Mouse (Mus musculus) embryonic facial prominence, embryonic 13.5 days (tissue): ENCODE data around the gene AI837181. TPM values are rescaled to one million over a fixed set of nuclear protein-coding genes. Genes with fewer than 3 reads are reported as not detected.

Source experiments
- ATAC-seq: fragments of 200-750 bp; cut with Nextera tagmentation; 2 replicates; pipeline ENCODE4 v1.8.0; 2017; ENCODE audit warnings: low read depth; ENCODE audit not compliant: insufficient number of reproducible peaks, insufficient read depth, low FRiP score, low TSS enrichment
- H3K27ac ChIP-seq: fragments of 300-500 bp; sonication (generic); 2 replicates; pipeline ENCODE4 v1.5.1; 2015; ENCODE audit warnings: moderate library complexity, mild to moderate bottlenecking, inconsistent platforms
- H3K27me3 ChIP-seq: fragments of 300-500 bp; sonication (generic); 2 replicates; pipeline ENCODE4 v1.6.1; 2015; ENCODE audit warnings: mild to moderate bottlenecking, inconsistent platforms
- H3K36me3 ChIP-seq: fragments of 300-500 bp; sonication (generic); 2 replicates; pipeline ENCODE4 v1.6.1; 2015; ENCODE audit warnings: mild to moderate bottlenecking, inconsistent platforms
- H3K4me1 ChIP-seq: fragments of 300-500 bp; sonication (generic); 2 replicates; pipeline ENCODE4 v1.6.1; 2015; ENCODE audit warnings: inconsistent platforms
- H3K4me2 ChIP-seq: fragments of 300-500 bp; sonication (generic); 2 replicates; pipeline ENCODE4 v1.6.1; 2015; ENCODE audit warnings: moderate library complexity, mild to moderate bottlenecking, inconsistent platforms
- H3K4me3 ChIP-seq: fragments of 300-500 bp; sonication (generic); 2 replicates; pipeline ENCODE4 v1.5.1; 2015; ENCODE audit warnings: mild to moderate bottlenecking, inconsistent platforms
- H3K9ac ChIP-seq: fragments of 300-500 bp; sonication (generic); 2 replicates; pipeline ENCODE4 v1.6.1; 2015; ENCODE audit warnings: mild to moderate bottlenecking, inconsistent platforms
- H3K9me3 ChIP-seq: fragments of 300-500 bp; sonication (generic); 2 replicates; pipeline ENCODE4 v1.6.1; 2016; ENCODE audit warnings: inconsistent platforms
- WGBS: fragments of 180-500 bp; shearing (Covaris S2); methylation state at CpG from one replicate; pipeline ENCODE4 v1.1.7; 2015; ENCODE audit warnings: mixed read lengths; 5-methylcytosine and 5-hydroxymethylcytosine counted together
- polyA plus RNA-seq: library from polyadenylated mRNA; unstranded; fragments of >200 nt; fragmentation: Nextera tagmentation; extraction: Ambion mirVana; gene quantifications from 2 replicates; pipeline ENCODE4 v1.2.1, GENCODE M21; 2015

AI837181 gene
- polyA plus RNA-seq, 1 experiment from 2014 or later = 67.3 TPM

DNA sequence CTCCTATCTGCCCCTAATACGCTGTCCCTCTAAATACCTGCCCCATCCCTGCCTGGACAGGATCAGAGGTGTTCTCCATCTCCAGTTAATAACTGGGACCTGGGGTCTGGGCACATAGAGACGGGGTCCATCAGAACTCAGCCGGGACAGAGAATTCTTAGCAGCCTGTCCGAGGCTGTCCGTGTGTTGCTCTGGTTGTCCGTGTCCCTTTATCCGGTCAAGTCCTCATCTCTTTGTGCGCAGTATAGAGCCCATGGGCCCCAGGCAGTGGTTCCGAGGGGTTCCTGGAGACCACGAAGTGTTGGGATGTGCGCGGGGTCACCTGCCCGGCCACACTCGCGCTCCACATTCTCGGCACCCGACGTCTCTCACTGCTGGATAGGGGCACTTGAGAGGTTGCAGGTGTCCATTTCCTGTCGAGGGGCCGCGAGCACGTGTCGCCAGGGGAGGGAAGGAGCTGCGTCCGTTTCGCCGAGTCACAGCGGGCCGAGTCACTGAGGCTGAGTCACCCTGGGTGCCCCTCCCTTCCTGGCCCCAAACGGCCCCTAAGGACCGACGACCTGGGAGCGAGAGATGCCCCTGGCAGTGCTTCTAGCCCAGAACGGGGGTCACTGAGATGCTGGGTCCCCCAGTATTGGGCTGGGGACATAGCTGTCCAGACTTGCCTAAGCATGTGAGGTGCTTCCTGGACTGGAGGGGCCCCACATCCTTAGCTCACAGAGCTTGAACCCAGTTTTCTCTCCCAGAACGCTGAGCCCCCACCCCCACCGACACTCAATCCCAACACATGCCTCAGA is 23.6 kb downstream of the AI837181 start:
- WGBS = 7% methylated on average over 36 of the region's 36 CpGs
- Histone ChIP-seq H3K9ac (peak overlapping the region; percentile 66; the same call in 1 of the 2 replicates), H3K4me1 (peaks cover 17% of the 10 kb centered on the region), H3K9me3 (no peaks in the 10 kb centered on the region), H3K27ac (no peak overlapping the region), H3K27me3 (peaks cover 59% of the 10 kb centered on the region), H3K4me3 (peak overlapping the region; percentile 54), H3K36me3 (no peaks in the 10 kb centered on the region), H3K4me2 (peak overlapping the region; percentile 96)
- no peak for ATAC-seq

DNA sequence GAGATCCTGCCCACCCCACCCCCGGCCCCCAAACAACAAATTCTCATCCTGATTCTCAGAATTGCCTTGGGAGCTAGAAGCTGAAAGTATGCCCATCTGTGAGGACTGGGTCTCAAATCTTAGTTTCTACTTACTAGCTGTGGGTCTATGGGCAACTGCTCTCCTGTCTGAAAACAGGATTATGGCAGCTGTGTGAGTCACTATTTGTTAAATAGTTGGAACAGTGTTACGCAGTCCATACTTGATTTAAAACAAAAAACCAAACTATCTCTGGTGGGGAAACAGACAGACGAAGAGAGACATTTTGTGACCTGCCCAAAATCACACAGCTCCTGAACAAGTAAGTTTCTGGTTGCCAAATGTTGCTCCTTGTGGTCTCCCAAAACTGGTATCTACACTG is 24.7 kb downstream of the AI837181 start:
- H3K9ac ChIP-seq = no peak overlapping the region
- ATAC-seq = no peak
- peaks cover 11% of the 10 kb centered on the region; the same call in 1 of the 2 replicates for H3K36me3 ChIP-seq
- no peaks in the 10 kb centered on the region for H3K9me3 ChIP-seq
- H3K27ac ChIP-seq = no peak overlapping the region
- peaks cover 57% of the 10 kb centered on the region for H3K27me3 ChIP-seq
- 83% methylated on average over 3 of the region's 3 CpGs for WGBS
- H3K4me1 ChIP-seq = peaks cover 18% of the 10 kb centered on the region
- no peak overlapping the region for H3K4me3 ChIP-seq
- H3K4me2 ChIP-seq = no peak overlapping the region

DNA sequence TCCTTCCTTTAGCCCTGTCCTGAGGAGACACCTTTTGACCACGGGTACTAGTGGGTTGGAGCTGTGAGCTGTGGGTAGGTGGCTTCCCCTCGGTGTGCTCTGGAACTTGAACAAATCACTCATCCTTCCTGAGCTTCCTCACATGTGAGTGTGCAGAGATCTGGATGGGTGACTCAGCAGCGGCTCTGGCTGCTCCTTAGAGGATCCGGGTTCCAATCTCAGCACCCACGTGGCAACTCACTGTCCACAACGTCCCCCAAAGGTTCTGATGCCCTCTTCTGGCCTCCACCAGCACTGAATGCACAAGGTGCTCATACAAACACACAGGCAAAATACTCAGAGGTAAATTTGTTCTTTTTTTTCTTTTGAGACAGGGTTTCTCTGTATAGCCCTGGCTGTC is 26.8 kb downstream of the AI837181 start:
- WGBS = 74% methylated on average over 6 of the region's 6 CpGs
- peaks cover 13% of the 10 kb centered on the region; the same call in 1 of the 2 replicates for H3K36me3 ChIP-seq
- H3K9ac ChIP-seq = no peak overlapping the region
- peaks cover 45% of the 10 kb centered on the region for H3K27me3 ChIP-seq
- peaks cover 35% of the 10 kb centered on the region for H3K4me1 ChIP-seq
- no peak overlapping the region for H3K27ac ChIP-seq
- no peak for ATAC-seq
- no peak overlapping the region for H3K4me3 ChIP-seq
- H3K4me2 ChIP-seq = no peak overlapping the region
- H3K9me3 ChIP-seq = no peaks in the 10 kb centered on the region

DNA sequence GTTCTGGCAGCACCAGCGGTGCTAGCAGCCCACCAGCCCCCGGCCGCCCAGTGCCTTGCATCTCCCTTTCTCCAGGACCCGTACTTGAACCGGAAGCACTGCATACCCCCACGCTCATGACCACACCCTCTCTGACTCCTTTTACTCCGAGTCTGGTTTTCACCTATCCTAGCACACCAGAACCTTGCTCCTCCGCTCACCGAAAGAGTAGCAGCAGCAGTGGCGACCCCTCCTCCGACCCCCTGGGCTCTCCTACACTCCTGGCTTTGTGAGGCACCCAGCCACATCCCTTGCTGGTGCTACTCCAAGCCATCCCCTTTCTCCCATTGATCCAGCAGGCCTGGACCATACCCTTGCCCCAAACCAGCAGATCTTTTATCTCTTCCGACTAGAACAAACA is 30.1 kb downstream of the AI837181 start:
- H3K9ac ChIP-seq = peak overlapping the region; percentile 61; the same call in 1 of the 2 replicates
- peak overlapping the region; percentile 99 for H3K4me2 ChIP-seq
- peaks cover 30% of the 10 kb centered on the region for H3K4me1 ChIP-seq
- no peak for ATAC-seq
- H3K36me3 ChIP-seq = peaks cover 13% of the 10 kb centered on the region; the same call in 1 of the 2 replicates
- H3K4me3 ChIP-seq = peak overlapping the region; percentile 74; the same call in 1 of the 2 replicates
- H3K27me3 ChIP-seq = peaks cover 19% of the 10 kb centered on the region
- H3K27ac ChIP-seq = no peak overlapping the region
- H3K9me3 ChIP-seq = no peaks in the 10 kb centered on the region
- 73% methylated on average over 12 of the region's 12 CpGs for WGBS

DNA sequence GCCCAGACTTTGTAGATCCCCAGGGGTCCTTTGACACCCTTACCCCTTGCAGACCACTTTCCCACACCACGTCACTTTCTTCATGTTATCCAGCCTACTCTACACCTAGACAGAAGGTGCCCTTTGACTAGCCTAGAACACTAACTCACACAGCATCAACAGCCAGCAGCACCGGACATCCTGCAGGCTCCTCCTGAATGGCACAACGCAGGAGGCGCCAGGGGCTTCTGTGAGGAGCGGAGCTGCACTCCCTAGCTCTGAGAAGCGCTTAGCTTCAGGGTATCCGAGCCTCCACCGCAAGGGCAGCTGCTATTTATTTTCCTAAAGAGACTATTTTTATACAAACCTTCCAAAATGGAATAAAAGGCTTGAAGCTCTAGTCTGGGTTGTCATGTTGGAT is 30.6 kb downstream of the AI837181 start:
- peak overlapping the region; percentile 61; the same call in 1 of the 2 replicates for H3K9ac ChIP-seq
- peaks cover 30% of the 10 kb centered on the region for H3K4me1 ChIP-seq
- H3K27me3 ChIP-seq = peaks cover 14% of the 10 kb centered on the region
- H3K9me3 ChIP-seq = no peaks in the 10 kb centered on the region
- H3K4me2 ChIP-seq = peak overlapping the region; percentile 99
- ATAC-seq = no peak
- H3K27ac ChIP-seq = no peak overlapping the region
- 49% methylated on average over 8 of the region's 8 CpGs for WGBS
- H3K4me3 ChIP-seq = peak overlapping the region; percentile 74
- peaks cover 13% of the 10 kb centered on the region; the same call in 1 of the 2 replicates for H3K36me3 ChIP-seq

DNA sequence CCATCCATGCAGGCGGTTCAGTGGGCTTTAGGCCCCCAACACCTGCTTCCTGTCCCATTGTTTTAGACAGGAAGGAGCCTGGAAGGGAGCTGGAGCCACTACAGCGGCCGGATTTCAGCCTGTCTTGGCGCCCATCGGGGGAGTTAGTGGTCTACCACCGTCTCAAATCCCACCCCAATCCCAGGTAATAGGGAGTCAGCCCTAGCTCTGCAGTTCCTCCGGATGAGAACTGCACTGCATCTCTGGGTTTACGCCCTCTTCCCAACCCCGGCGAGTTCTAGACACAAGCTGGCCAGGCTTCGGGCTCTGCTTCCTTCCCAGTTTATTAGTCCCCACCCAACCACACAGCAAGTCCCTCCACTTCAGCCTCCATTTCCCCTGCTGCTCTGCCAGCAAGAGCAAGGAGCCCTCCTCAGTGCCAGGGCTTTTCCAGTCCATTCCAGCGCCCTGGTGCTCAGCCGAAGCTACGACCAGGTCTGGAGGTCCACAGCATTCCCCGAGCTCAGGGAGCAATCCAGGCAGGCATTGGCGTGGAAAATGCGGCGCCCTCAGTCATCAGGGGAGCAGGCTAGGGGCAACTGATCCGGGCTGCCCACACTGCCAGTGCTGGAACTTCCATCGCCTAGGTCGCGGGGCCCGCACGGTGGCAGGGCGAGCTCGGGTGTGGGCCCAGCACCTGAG is 31.4 kb downstream of the AI837181 start:
- Histone ChIP-seq H3K36me3 (peaks cover 13% of the 10 kb centered on the region; the same call in 1 of the 2 replicates), H3K9ac (peak overlapping the region; percentile 76), H3K4me1 (peaks cover 36% of the 10 kb centered on the region), H3K4me2 (peak overlapping the region; percentile 99), H3K4me3 (peak overlapping the region; percentile 74), H3K27me3 (peaks cover 9% of the 10 kb centered on the region), H3K27ac (peak overlapping the region; percentile 87), H3K9me3 (no peaks in the 10 kb centered on the region)
- 5% methylated on average over 26 of the region's 26 CpGs for WGBS
- ATAC-seq = 0 out of 2 replicates have a peak, but pooled peaks have one; percentile 8

DNA sequence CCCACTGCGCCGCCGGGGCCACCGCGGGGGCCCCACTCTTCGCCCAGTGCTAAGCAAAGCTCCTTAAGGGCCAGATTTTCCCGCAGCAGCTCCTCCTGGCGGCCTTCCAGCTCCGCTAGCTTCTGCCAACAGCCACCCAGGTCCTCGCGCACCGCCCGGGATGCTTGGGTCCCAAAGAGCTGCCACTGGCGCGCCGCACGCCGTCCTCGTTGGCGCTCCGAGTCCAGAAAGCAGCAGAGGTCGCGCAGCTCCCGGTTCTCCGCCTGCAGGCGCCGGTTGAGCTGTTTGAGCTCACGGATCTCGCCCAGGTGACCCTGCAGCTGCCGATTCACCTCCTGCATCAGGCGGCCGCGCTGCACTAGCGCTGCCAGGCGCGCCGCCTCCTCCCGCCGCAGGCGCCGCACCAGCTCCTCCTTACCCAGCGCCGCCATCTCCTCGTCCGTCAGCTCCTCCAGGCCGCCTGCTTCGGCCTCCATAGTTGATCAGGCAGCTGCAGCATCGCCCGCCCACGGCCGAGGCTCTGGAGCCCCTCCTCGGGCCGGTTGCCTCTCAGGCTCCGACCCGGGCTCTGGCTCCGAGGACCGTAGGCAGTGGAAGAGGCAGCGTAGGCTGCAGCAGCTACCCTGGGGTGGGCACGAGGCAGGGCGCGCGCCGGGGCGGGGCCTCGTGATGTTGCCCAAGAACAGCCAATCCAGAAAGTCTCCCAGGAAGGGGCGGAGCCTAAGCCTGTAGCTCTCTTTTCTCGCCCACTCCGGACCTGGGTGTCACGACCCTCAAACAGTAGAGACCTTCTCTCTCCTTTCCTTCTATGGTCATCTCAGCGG is 32.2 kb downstream of the AI837181 start:
- under 1% methylated on average over 70 of the region's 70 CpGs for WGBS
- Histone ChIP-seq H3K4me1 (peaks cover 40% of the 10 kb centered on the region), H3K27me3 (peaks cover 7% of the 10 kb centered on the region; the same call in 1 of the 2 replicates), H3K9me3 (no peaks in the 10 kb centered on the region), H3K36me3 (peaks cover 17% of the 10 kb centered on the region), H3K4me2 (peak overlapping the region; percentile 99), H3K4me3 (peak overlapping the region; percentile 74), H3K27ac (peak overlapping the region; percentile 87), H3K9ac (peak overlapping the region; percentile 76)
- peak; percentile 84 for ATAC-seq

DNA sequence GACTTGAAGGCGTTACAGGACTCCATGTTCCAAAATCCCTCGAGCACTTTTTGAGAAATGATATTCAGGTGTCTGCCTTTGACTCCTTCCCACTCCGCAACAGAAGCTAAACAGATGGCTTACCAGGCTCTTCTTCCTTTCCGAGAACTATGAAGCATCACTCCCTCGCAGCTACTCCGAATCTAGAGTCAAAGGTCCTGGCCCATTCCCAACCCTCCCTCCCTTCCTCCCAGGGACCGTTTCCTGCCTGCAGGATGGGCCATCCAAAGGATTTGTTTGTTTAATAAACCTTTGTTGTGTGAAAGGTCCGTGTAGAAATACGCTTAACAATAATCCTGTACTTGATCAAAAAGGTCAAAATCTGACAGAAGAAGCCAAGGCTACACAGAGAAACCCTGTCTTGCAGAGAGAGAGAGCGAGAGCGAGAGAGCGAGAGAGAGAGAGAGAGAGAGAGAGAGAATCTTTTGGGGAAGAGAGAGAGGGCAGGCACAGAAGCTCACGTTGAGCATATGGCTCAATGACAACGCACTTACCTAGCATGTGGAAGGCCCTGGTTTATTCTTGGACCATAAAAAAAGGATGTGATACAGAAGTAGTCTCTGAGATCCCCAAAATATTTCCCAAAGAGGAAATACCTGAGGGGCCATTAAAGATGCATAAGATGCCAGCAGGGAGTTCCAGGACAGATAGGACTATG is 33.0 kb downstream of the AI837181 start, which contains the start of gene Ccdc85b:
TSS of gene Ccdc85b (minus strand) at position 149 of the 697 bp plus-strand sequence.
- Histone ChIP-seq H3K36me3 (peaks cover 24% of the 10 kb centered on the region), H3K27ac (peak within 1 kb of the TSS; percentile 87), H3K4me3 (peak within 1 kb of the TSS; percentile 74), H3K4me2 (peak within 1 kb of the TSS; percentile 99), H3K9me3 (no peaks in the 10 kb centered on the region), H3K27me3 (peaks cover 7% of the 10 kb centered on the region; the same call in 1 of the 2 replicates), H3K4me1 (peaks cover 40% of the 10 kb centered on the region), H3K9ac (peak within 1 kb of the TSS; percentile 76)
- ATAC-seq = no peak
- 17% methylated on average over 14 of the region's 14 CpGs for WGBS

DNA sequence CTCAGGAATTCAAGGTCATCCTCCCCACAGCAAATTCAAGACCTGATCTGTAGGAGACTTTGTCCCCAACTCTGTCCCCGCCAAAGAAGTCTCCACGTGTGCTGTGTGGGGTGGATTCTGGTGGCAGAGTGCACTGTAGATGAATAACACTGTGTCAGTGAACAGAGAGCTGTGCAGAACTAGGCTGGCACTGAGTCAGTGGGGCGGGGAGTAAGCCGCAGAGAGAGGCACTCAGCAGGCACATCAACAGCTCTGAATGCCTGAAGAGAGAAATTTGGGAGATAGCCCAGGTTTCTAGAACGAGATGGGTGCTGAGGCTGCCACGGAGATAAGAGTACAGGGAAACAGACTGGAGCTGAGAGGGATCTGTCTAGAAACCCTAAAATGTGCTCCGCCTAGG is 34.1 kb downstream of the AI837181 start:
- Histone ChIP-seq H3K4me1 (peaks cover 44% of the 10 kb centered on the region), H3K9me3 (no peaks in the 10 kb centered on the region), H3K4me2 (no peak overlapping the region), H3K36me3 (peaks cover 31% of the 10 kb centered on the region), H3K27ac (no peak overlapping the region), H3K27me3 (peaks cover 7% of the 10 kb centered on the region; the same call in 1 of the 2 replicates), H3K4me3 (no peak overlapping the region), H3K9ac (no peak overlapping the region)
- no peak for ATAC-seq
- WGBS = 70% methylated on average over 7 of the region's 7 CpGs

DNA sequence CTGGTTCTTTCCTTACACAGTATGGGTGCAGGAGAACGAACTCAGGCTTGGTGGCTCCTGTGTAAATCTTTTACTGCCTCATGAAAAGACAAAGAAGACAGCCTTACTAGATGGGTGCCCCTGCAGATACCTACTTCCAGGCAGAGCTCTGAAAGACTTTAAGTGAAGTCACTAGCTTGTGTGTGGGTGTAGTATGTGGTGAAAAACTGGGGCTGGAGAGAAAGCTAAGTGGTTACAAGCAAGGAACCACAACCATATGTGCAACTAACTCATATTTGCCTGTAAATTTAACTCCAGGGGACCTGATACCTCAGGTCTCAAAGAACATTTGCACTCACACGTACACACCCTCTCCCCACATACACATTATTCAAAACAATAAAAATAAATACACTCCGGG is 35.0 kb downstream of the AI837181 start:
- Histone ChIP-seq H3K27me3 (peaks cover 7% of the 10 kb centered on the region; the same call in 1 of the 2 replicates), H3K27ac (peak overlapping the region; percentile 70; the same call in 1 of the 2 replicates), H3K4me3 (peak overlapping the region; percentile 68), H3K9ac (peak overlapping the region; percentile 79), H3K4me1 (peaks cover 45% of the 10 kb centered on the region), H3K4me2 (peak overlapping the region; percentile 91), H3K36me3 (peaks cover 30% of the 10 kb centered on the region), H3K9me3 (no peaks in the 10 kb centered on the region)
- no peak for ATAC-seq
- 37% methylated on average over 3 of the region's 3 CpGs for WGBS
